Mouse (Mus musculus) left cerebral cortex, adult 9 months (tissue): ENCODE results near the gene Insr.

Source experiments
- DNase-seq, 2 experiments: peaks; one replicate each; pipeline ENCODE4 v3.0.0; 2022; ENCODE audit warnings: low spot score in 2 of 2

Insr gene

GRCm38 (mm10) chr8:3275189-3275588 is 4.2 kb downstream of the Insr start:
- no peak for DNase-seq

- no peak for DNase-seq
Observed at GRCm38 (mm10) chr8:3273799-3274198, 5.6 kb downstream of the Insr start.

GRCm38 (mm10) chr8:3267449-3267761 is 12.0 kb downstream of the Insr start:
- DNase-seq = no peak

- DNase-seq = no peak
Observed at GRCm38 (mm10) chr8:3266686-3267448, 12.6 kb downstream of the Insr start.

GRCm38 (mm10) chr8:3265182-3265581 is 14.2 kb downstream of the Insr start:
- DNase-seq = no peak

- DNase-seq = no peak
Observed at GRCm38 (mm10) chr8:3262779-3263178, 16.6 kb downstream of the Insr start.

GRCm38 (mm10) chr8:3261101-3261500 is 18.3 kb downstream of the Insr start:
- no peak for DNase-seq

GRCm38 (mm10) chr8:3260127-3260811 is 19.1 kb downstream of the Insr start:
- DNase-seq = no peak

GRCm38 (mm10) chr8:3256147-3256940 is 23.1 kb downstream of the Insr start:
- no peak for DNase-seq

GRCm38 (mm10) chr8:3255321-3255720 is 24.1 kb downstream of the Insr start:
- DNase-seq = no peak

- no peak for DNase-seq
Observed at GRCm38 (mm10) chr8:3253179-3253578, 26.2 kb downstream of the Insr start.

- DNase-seq = no peak
Observed at GRCm38 (mm10) chr8:3252665-3253064, 26.8 kb downstream of the Insr start.

- DNase-seq = peak in 1 of 2 experiments; percentile 6
Observed at GRCm38 (mm10) chr8:3251101-3251500, 28.3 kb downstream of the Insr start.

- DNase-seq = no peak
Observed at GRCm38 (mm10) chr8:3249886-3250285, 29.5 kb downstream of the Insr start.

GRCm38 (mm10) chr8:3248704-3249103 is 30.7 kb downstream of the Insr start:
- no peak for DNase-seq

- DNase-seq = no peak
Observed at GRCm38 (mm10) chr8:3247129-3247528, 32.3 kb downstream of the Insr start.

GRCm38 (mm10) chr8:3243229-3243628 is 36.2 kb downstream of the Insr start:
- DNase-seq = no peak

GRCm38 (mm10) chr8:3240725-3241124 is 38.7 kb downstream of the Insr start:
- no peak for DNase-seq

- no peak for DNase-seq
Observed at GRCm38 (mm10) chr8:3239641-3240040, 39.8 kb downstream of the Insr start.

GRCm38 (mm10) chr8:3238792-3239191 is 40.6 kb downstream of the Insr start:
- DNase-seq = no peak

GRCm38 (mm10) chr8:3237319-3237718 is 42.1 kb downstream of the Insr start:
- DNase-seq = no peak

- DNase-seq = no peak
Observed at GRCm38 (mm10) chr8:3236277-3236676, 43.1 kb downstream of the Insr start.

- no peak for DNase-seq
Observed at GRCm38 (mm10) chr8:3234569-3234968, 44.8 kb downstream of the Insr start.
